Mouse (Mus musculus) heart, adult 2 months (tissue): Measurements from ENCODE around the gene Gm266.

Experiments used
- CTCF ChIP-seq: fragments of 200-600 bp; IDR thresholded peaks from 2 replicates; pipeline ENCODE4 v1.8.1; 2022; ENCODE audit warnings: antibody characterized with exemption, mild to moderate bottlenecking, moderate library complexity
- EP300 ChIP-seq: fragments of 200-500 bp; IDR thresholded peaks from 2 replicates; pipeline ENCODE4 v1.6.1; 2011; ENCODE audit warnings: low read depth, low read length, control low read depth; ENCODE audit not compliant: insufficient read depth
- POLR2A ChIP-seq: fragments of 200-500 bp; IDR thresholded peaks from 2 replicates; pipeline ENCODE4 v1.6.1; 2011; ENCODE audit warnings: mild to moderate bottlenecking, low read depth, low read length, control low read depth; ENCODE audit not compliant: insufficient read depth

- no peak for TF ChIP-seq EP300
- no peak for TF ChIP-seq CTCF
- TF ChIP-seq POLR2A = no peak
Observed at GRCm38 (mm10) chr12:111451561-111451960, 34.1 kb downstream of the Gm266 start.
